Mouse (Mus musculus) olfactory bulb, adult 2 months (tissue): ENCODE measurements around the gene Igf2bp3.

Experiments
- CTCF ChIP-seq: fragments of 200-500 bp; IDR thresholded peaks from 2 replicates; pipeline ENCODE4 v1.5.1; 2012; ENCODE audit warnings: low read depth, mild to moderate bottlenecking, low read length, moderate library complexity; ENCODE audit not compliant: insufficient read depth
- POLR2A ChIP-seq: fragments of 200-500 bp; IDR thresholded peaks from 2 replicates; pipeline ENCODE4 v1.6.1; 2012; ENCODE audit warnings: mild to moderate bottlenecking, low read depth, low read length, moderate library complexity; ENCODE audit not compliant: insufficient read depth

DNA sequence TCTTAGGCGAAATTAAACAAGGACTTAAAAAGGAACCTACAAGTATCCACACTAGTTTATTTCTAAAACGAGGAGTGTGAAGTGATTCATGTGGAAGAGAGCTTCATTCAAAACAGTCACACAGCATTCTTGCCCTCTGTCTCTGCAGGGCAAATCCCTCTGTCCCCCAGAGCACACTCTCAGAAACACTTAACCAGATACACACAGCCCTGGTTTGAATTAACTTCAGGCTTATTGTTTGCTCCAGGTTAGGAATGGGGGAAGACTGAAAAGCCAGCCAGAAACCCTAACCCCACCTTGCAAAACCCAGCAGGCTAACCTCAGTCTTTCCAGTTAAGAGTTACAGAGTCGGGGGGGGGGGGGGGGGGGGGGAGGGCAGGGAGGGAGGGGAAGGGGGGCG lies 2.6 kb downstream of the Igf2bp3 start:
- TF ChIP-seq CTCF (no peak), POLR2A (no peak)
